Mouse (Mus musculus) E14TG2a.4 (cell line): ENCODE results near the gene Stmn1.

ENCODE experiments used
- CTCF ChIP-seq: conservative IDR thresholded peaks from 2 replicates; pipeline ENCODE4 v1.5.1; 2014; ENCODE audit warnings: low read length
- NANOG ChIP-seq: IDR thresholded peaks from 2 replicates; pipeline ENCODE4 v1.6.1; 2014; ENCODE audit warnings: borderline replicate concordance, low read length, mixed read lengths

DNA sequence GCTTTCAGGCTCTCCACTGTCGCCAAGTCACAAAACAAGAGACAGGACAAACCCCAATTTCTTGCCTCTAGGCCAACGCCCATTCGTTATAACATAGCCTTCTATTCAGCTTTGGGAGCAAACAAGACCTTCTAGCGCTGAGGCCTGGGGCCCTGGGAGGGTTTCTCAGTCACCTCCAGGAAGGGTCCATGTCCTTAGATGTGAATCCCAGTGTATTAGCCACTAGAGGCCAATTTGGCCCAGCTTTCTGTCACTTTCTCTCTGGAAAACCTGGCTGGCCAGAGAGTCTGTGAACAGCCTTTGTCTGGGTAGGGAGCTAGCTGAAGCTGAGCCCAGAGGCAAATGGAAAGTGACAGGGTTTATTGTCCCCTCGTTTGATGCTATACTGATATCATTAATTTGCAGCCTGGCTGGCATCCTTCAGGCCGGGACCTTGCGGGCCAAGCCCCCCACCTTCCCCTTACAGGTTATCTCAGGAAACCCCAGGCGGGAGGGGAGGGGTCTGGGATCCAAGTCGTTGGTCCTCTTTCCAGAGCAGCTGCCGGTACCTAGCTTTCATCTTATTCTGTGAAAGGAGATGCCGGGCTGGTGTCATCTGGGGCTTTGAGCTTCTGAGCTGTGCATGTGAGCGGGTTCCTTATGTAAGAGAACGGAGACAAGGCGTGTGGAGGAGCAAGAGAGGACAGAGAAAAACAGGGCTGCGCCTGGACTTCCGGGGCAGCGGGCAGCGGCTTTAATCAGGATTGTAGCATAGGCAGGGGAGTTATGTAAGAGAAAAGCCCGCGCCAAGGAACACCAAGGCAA is 17.5 kb upstream of the Stmn1 start:
- TF ChIP-seq CTCF, result no peak
- no peak for TF ChIP-seq NANOG
